ENCODE assay signal across 9 mouse cellular contexts in the genomic region with DNA sequence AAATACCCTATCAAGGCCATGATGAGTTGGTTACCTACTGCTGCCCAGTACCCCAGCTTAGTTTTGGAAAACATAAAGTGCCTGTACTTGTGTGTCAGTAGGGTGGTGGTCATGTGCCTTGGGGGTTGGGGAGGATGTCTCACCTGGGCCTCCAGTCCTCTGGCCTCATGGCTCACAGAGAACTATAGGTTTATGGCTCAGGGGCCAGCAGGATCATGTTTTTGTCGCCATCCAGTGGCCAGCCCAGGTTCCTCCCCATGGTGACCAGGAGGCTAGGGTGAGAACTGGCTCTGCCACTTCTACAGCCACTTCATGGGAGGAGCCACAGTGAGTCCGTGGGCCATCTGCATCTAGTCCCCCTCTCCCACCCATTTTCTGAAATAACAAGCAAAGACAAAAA. TPM values are rescaled to one million over a fixed set of nuclear protein-coding genes. Genes with fewer than 3 reads are reported as not detected.
A peak's percentile ranks its signal among the peaks of the same experiment; 100 is the strongest.
DNase-seq lines count a peak whose midpoint lies in the region; ATAC-seq and TF ChIP-seq lines count a peak whose summit lies in the region.
"Had no signal": no experiment of that assay in that cellular context is flagged by ENCODE, and none has a peak within 500 bp of the region (broad histone marks: within the 10 kb centered on the region; RNA-seq: fewer than 3 reads in every experiment).

No protein-coding gene starts in this region.

- DNase-seq in forebrain, embryonic 10.5 days (ENCODE audit: extremely low spot score, low spot score): peak; percentile 30
- peak; percentile 76 for DNase-seq in adipocyte (ENCODE audit: low spot score)
- peak; percentile 45 for DNase-seq in embryonic facial prominence, embryonic 11.5 days (ENCODE audit: low spot score)
- DNase-seq in left cerebral cortex, postnatal 36 days (ENCODE audit: low spot score in 2 of 2): peak; percentile 46 to 54
- DNase-seq in mesoderm, embryonic 11.5 days (ENCODE audit: low read depth, low spot score): peak; percentile 16
- peak; percentile 78 for DNase-seq in stomach, postnatal 0 days (ENCODE audit: low spot score)

- no peaks in the 10 kb centered on the region for H3K27me3 ChIP-seq in forebrain, embryonic 10.5 days (ENCODE audit: poor library complexity, severe bottlenecking)
- H3K27me3 ChIP-seq in forebrain, embryonic 16.5 days (replicated peaks; ENCODE audit: control insufficient read depth, insufficient read depth, low read length): no peaks in the 10 kb centered on the region
- no peaks in the 10 kb centered on the region for H3K27me3 ChIP-seq in embryonic facial prominence, embryonic 11.5 days (ENCODE audit: control insufficient read depth, insufficient read depth, low read length)
- H3K27me3 ChIP-seq in hindbrain, embryonic 13.5 days: no peaks in the 10 kb centered on the region
- no peaks in the 10 kb centered on the region for H3K27me3 ChIP-seq in stomach, postnatal 0 days (ENCODE audit: control insufficient read depth, insufficient read depth, low read length)

- no peak overlapping the region for H3K27ac ChIP-seq in forebrain, embryonic 10.5 days
- no peak overlapping the region for H3K27ac ChIP-seq in forebrain, embryonic 16.5 days (ENCODE audit: low read length)
- no peak overlapping the region for H3K27ac ChIP-seq in embryonic facial prominence, embryonic 11.5 days (replicated peaks; ENCODE audit: low read depth, low read length)
- 0 out of 2 replicates have a peak overlapping the region, but pooled peaks have one; percentile 14 for H3K27ac ChIP-seq in hindbrain, embryonic 13.5 days
- H3K27ac ChIP-seq in stomach, postnatal 0 days (replicated peaks): no peak overlapping the region

- H3K9me3 ChIP-seq in forebrain, embryonic 10.5 days: no peaks in the 10 kb centered on the region
- no peaks in the 10 kb centered on the region for H3K9me3 ChIP-seq in forebrain, embryonic 16.5 days (ENCODE audit: control insufficient read depth, low read length)
- H3K9me3 ChIP-seq in embryonic facial prominence, embryonic 11.5 days (replicated peaks; ENCODE audit: control insufficient read depth, low read length): no peaks in the 10 kb centered on the region
- no peaks in the 10 kb centered on the region for H3K9me3 ChIP-seq in hindbrain, embryonic 13.5 days
- H3K9me3 ChIP-seq in stomach, postnatal 0 days (ENCODE audit: control insufficient read depth, low read length): no peaks in the 10 kb centered on the region
- H3K9me3 ChIP-seq: G1E had no signal

- H3K4me3 ChIP-seq in forebrain, embryonic 10.5 days: no peak overlapping the region
- H3K4me3 ChIP-seq in forebrain, embryonic 16.5 days (replicated peaks; ENCODE audit: low read length): no peak overlapping the region
- H3K4me3 ChIP-seq in embryonic facial prominence, embryonic 11.5 days (ENCODE audit: low read depth, low read length): no peak overlapping the region
- H3K4me3 ChIP-seq in hindbrain, embryonic 13.5 days: no peak overlapping the region
- H3K4me3 ChIP-seq in stomach, postnatal 0 days (ENCODE audit: low read depth, low read length): no peak overlapping the region

- intact Hi-C loops in left cerebral cortex, postnatal 36 days (cut with DNase I): loop anchor here (1.0 to 5.0 kb wide), 2 partner anchors 39 to 108 kb away; no protein-coding TSS in a partner anchor

- no peak overlapping the region for H3K4me2 ChIP-seq in forebrain, embryonic 16.5 days (ENCODE audit: low read length)
- H3K4me2 ChIP-seq in embryonic facial prominence, embryonic 11.5 days (ENCODE audit: low read depth, low read length): no peak overlapping the region
- H3K4me2 ChIP-seq in hindbrain, embryonic 13.5 days: no peak overlapping the region
- H3K4me2 ChIP-seq in stomach, postnatal 0 days (replicated peaks; ENCODE audit: low read depth): no peak overlapping the region

- peaks cover 100% of the 10 kb centered on the region for H3K36me3 ChIP-seq in forebrain, embryonic 10.5 days (replicated peaks)
- H3K36me3 ChIP-seq in forebrain, embryonic 16.5 days (ENCODE audit: control insufficient read depth, insufficient read depth): peaks cover 24% of the 10 kb centered on the region
- H3K36me3 ChIP-seq in embryonic facial prominence, embryonic 11.5 days (replicated peaks; ENCODE audit: control insufficient read depth, insufficient read depth, low read depth, low read length): peaks cover 17% of the 10 kb centered on the region
- H3K36me3 ChIP-seq in hindbrain, embryonic 13.5 days: peaks cover 79% of the 10 kb centered on the region
- H3K36me3 ChIP-seq in stomach, postnatal 0 days (ENCODE audit: control insufficient read depth, insufficient read depth, low read length): peaks cover 15% of the 10 kb centered on the region
- H3K36me3 ChIP-seq: G1E had no signal

- no peak for ATAC-seq in forebrain, embryonic 16.5 days
- ATAC-seq in embryonic facial prominence, embryonic 11.5 days (replicated peaks; ENCODE audit: insufficient number of reproducible peaks, low FRiP score, low TSS enrichment, low read depth): no peak
- 0 out of 2 replicates have a peak, but pooled peaks have one; percentile 35 for ATAC-seq in hindbrain, embryonic 13.5 days (ENCODE audit: low FRiP score)
- ATAC-seq in stomach, postnatal 0 days (ENCODE audit: low FRiP score, low TSS enrichment): peak; percentile 58; the same call in 1 of the 2 replicates

- 29% methylated on average over 2 of the region's 2 CpGs for WGBS in forebrain, embryonic 10.5 days
- 19% methylated on average over 2 of the region's 2 CpGs for WGBS in forebrain, embryonic 16.5 days
- WGBS in embryonic facial prominence, embryonic 11.5 days: 19% methylated on average over 2 of the region's 2 CpGs
- WGBS in hindbrain, embryonic 13.5 days: 32% methylated on average over 2 of the region's 2 CpGs
- WGBS in stomach, postnatal 0 days: 27% methylated on average over 2 of the region's 2 CpGs

- no peak for TF ChIP-seq EP300 in stomach, postnatal 0 days (optimal IDR thresholded peaks at IDR 0.05)

- H3K9ac ChIP-seq in forebrain, embryonic 16.5 days (replicated peaks; ENCODE audit: low read depth, low read length): no peak overlapping the region
- no peak overlapping the region for H3K9ac ChIP-seq in embryonic facial prominence, embryonic 11.5 days (replicated peaks; ENCODE audit: low read length)
- H3K9ac ChIP-seq in hindbrain, embryonic 13.5 days: no peak overlapping the region
- H3K9ac ChIP-seq in stomach, postnatal 0 days (ENCODE audit: low read length): no peak overlapping the region

- TF ChIP-seq CTCF in stomach, postnatal 0 days (IDR thresholded peaks at IDR 0.05; ENCODE audit: low read depth): peak; percentile 83

- peaks cover 12% of the 10 kb centered on the region for H3K4me1 ChIP-seq in forebrain, embryonic 10.5 days
- H3K4me1 ChIP-seq in forebrain, embryonic 16.5 days (replicated peaks; ENCODE audit: control insufficient read depth, insufficient read depth, low read length): peaks cover 2% of the 10 kb centered on the region; the same call in 1 of the 2 replicates
- H3K4me1 ChIP-seq in embryonic facial prominence, embryonic 11.5 days (ENCODE audit: control insufficient read depth, insufficient read depth, low read length): no peaks in the 10 kb centered on the region
- peaks cover 17% of the 10 kb centered on the region for H3K4me1 ChIP-seq in hindbrain, embryonic 13.5 days (replicated peaks)
- peaks cover 2% of the 10 kb centered on the region; the same call in 1 of the 2 replicates for H3K4me1 ChIP-seq in stomach, postnatal 0 days (replicated peaks; ENCODE audit: control insufficient read depth, insufficient read depth)

RNA-seq across cellular contexts. Expression of gene Hgfac, which starts 16.3 kb away (rescaled TPM):
- 0.12 and 0.79 TPM in 2 replicates for polyA plus RNA-seq in forebrain, embryonic 10.5 days (2016; fragmentation: Nextera tagmentation; extraction: Ambion mirVana)
- polyA plus RNA-seq in forebrain, embryonic 16.5 days (2015; fragmentation: Nextera tagmentation; extraction: Ambion mirVana): 0.55 and 0.56 TPM in 2 replicates
- 0.35 TPM in 1 of 2 replicates, not detected in the other for polyA plus RNA-seq in embryonic facial prominence, embryonic 11.5 days (2014; fragmentation: Nextera tagmentation; extraction: Ambion mirVana)
- polyA plus RNA-seq in hindbrain, embryonic 13.5 days (2015; fragmentation: Nextera tagmentation; extraction: Ambion mirVana): 0.47 TPM in 2 replicates
- total RNA-seq in left cerebral cortex, postnatal 36 days (2021): 1 to 10 TPM in 1 of 2 experiments, under 1 TPM in 1; 0.35 to 1.6 TPM
- 1.6 and 2.5 TPM in 2 replicates for polyA plus RNA-seq in stomach, postnatal 0 days (2015; fragmentation: Nextera tagmentation; extraction: Ambion mirVana)
- polyA plus RNA-seq: G1E had no signal

RNA-seq across cellular contexts. Expression of gene Dok7, which starts 31.6 kb away (rescaled TPM):
- polyA plus RNA-seq in forebrain, embryonic 10.5 days (2016; fragmentation: Nextera tagmentation; extraction: Ambion mirVana): 0.12 and 0.38 TPM in 2 replicates
- 7.0 and 7.8 TPM in 2 replicates for polyA plus RNA-seq in forebrain, embryonic 16.5 days (2015; fragmentation: Nextera tagmentation; extraction: Ambion mirVana)
- 0.24 and 0.43 TPM in 2 replicates for polyA plus RNA-seq in embryonic facial prominence, embryonic 11.5 days (2014; fragmentation: Nextera tagmentation; extraction: Ambion mirVana)
- 3.9 and 4.9 TPM in 2 replicates for polyA plus RNA-seq in hindbrain, embryonic 13.5 days (2015; fragmentation: Nextera tagmentation; extraction: Ambion mirVana)
- 10 to 100 TPM; 21.7 to 29.2 TPM for total RNA-seq in left cerebral cortex, postnatal 36 days (2021)
- polyA plus RNA-seq in stomach, postnatal 0 days (2015; fragmentation: Nextera tagmentation; extraction: Ambion mirVana): 0.72 and 1.0 TPM in 2 replicates
- total RNA-seq: G1E had no signal
- polyA plus RNA-seq: G1E had no signal

Comparison
In these comparisons a context has a peak if more than half of its experiments do, and no peak if none do; other contexts are left out.
1. DNase-seq: peak in every context shown above with its lines; median percentile 78 in stomach, postnatal 0 days; 76 in adipocyte; 50 in left cerebral cortex, postnatal 36 days; 45 in embryonic facial prominence, embryonic 11.5 days; 30 in forebrain, embryonic 10.5 days; 16 in mesoderm, embryonic 11.5 days.
2. ATAC-seq: peak in hindbrain, embryonic 13.5 days (single experiment) and stomach, postnatal 0 days (single experiment); none in forebrain, embryonic 16.5 days (single experiment) and embryonic facial prominence, embryonic 11.5 days (single experiment).